Mouse (Mus musculus) CH12.LX (cell line): ENCODE data around the gene Casq2. TPM values are rescaled to one million over a fixed set of nuclear protein-coding genes. Genes with fewer than 3 reads are reported as not detected.

ENCODE experiments used
- DNase-seq: peaks from one replicate; pipeline ENCODE4 v3.0.0-alpha.2; 2013; ENCODE audit errors: extremely low read depth
- H3K27ac ChIP-seq: 2 replicates; pipeline ENCODE4 v1.5.1; 2012; ENCODE audit warnings: low read depth, mild to moderate bottlenecking, control low read depth, moderate library complexity; ENCODE audit not compliant: insufficient read depth
- H3K27me3 ChIP-seq: replicated peaks from 2 replicates; pipeline ENCODE3; 2012; ENCODE audit warnings: inconsistent platforms
- H3K36me3 ChIP-seq, 2 experiments: replicated peaks in 1 of 2; 2 replicates each; pipeline versions ENCODE3 to v1.6.1; 2012; ENCODE audit warnings: inconsistent platforms in 1 of 2, low read length in 1 of 2, mild to moderate bottlenecking in 1 of 2, mixed read lengths in 1 of 2, moderate library complexity in 1 of 2; ENCODE audit not compliant: control insufficient read depth in 1 of 2, insufficient read depth in 1 of 2
- H3K4me1 ChIP-seq, 2 experiments: 2 replicates each; pipeline ENCODE4 v1.6.1; 2012; ENCODE audit warnings: inconsistent platforms in 1 of 2, moderate library complexity in 1 of 2; ENCODE audit not compliant: insufficient read depth in 2 of 2, control insufficient read depth in 1 of 2
- H3K4me2 ChIP-seq: 2 replicates; pipeline ENCODE4 v1.6.1; 2012; ENCODE audit warnings: low read depth, mild to moderate bottlenecking, control low read depth; ENCODE audit not compliant: poor library complexity, insufficient read depth, severe bottlenecking
- H3K4me3 ChIP-seq, 3 experiments: fragments of 150-350 bp in 1 of 3; sonication (generic) in 1 of 3; replicated peaks in 1 of 3; 2 replicates each; pipeline versions ENCODE3 to v1.5.1; 2011 to 2012; ENCODE audit warnings: low read depth in 2 of 3, low read length in 2 of 3, mild to moderate bottlenecking in 2 of 3, moderate library complexity in 2 of 3, control low read depth in 1 of 3, improper control_type of control experiment in 1 of 3, inconsistent platforms in 1 of 3, mixed read lengths in 1 of 3; ENCODE audit not compliant: poor library complexity in 1 of 3
- H3K79me2 ChIP-seq: replicated peaks from 2 replicates; pipeline ENCODE4 v1.6.1; 2012; ENCODE audit warnings: mild to moderate bottlenecking, moderate library complexity; ENCODE audit not compliant: control insufficient read depth, poor library complexity, insufficient read depth, severe bottlenecking; ENCODE audit errors: extremely low read depth
- H3K9ac ChIP-seq: 2 replicates; pipeline ENCODE4 v1.6.1; 2012; ENCODE audit warnings: low read depth, mild to moderate bottlenecking, control low read depth, moderate library complexity; ENCODE audit not compliant: insufficient read depth
- H3K9me3 ChIP-seq: replicated peaks from 2 replicates; pipeline ENCODE3; 2012; ENCODE audit warnings: low read length, inconsistent platforms, mixed read lengths
- BHLHE40 ChIP-seq: IDR thresholded peaks from 2 replicates; pipeline ENCODE4 v1.6.1; 2011; ENCODE audit warnings: mild to moderate bottlenecking, low read depth, low read length, improper control_type of control experiment
- CHD1 ChIP-seq: IDR thresholded peaks from 2 replicates; pipeline ENCODE4 v1.6.1; 2012; ENCODE audit warnings: low read depth, low read length, improper control_type of control experiment, inconsistent platforms
- CTCF ChIP-seq, 2 experiments: IDR thresholded peaks in 1 of 2; conservative IDR thresholded peaks in 1 of 2; 2 replicates each; pipeline ENCODE4 v1.5.1; 2011 to 2012; ENCODE audit warnings: low read depth in 2 of 2, low read length in 2 of 2, improper control_type of control experiment in 1 of 2, inconsistent platforms in 1 of 2, mild to moderate bottlenecking in 1 of 2, moderate library complexity in 1 of 2
- GABPA ChIP-seq: IDR thresholded peaks from 2 replicates; pipeline ENCODE4 v1.6.1; 2012; ENCODE audit warnings: low read depth, low read length, improper control_type of control experiment, inconsistent platforms; ENCODE audit not compliant: insufficient replicate concordance
- HCFC1 ChIP-seq: IDR thresholded peaks from 2 replicates; pipeline ENCODE4 v1.6.1; 2012; ENCODE audit warnings: low read depth, mild to moderate bottlenecking, inconsistent platforms, low read length, improper control_type of control experiment
- JUN ChIP-seq: IDR thresholded peaks from 2 replicates; pipeline ENCODE4 v1.6.1; 2011; ENCODE audit warnings: low read depth, mild to moderate bottlenecking, low read length, improper control_type of control experiment, moderate library complexity; ENCODE audit not compliant: insufficient read depth
- JUND ChIP-seq: conservative IDR thresholded peaks from 2 replicates; pipeline ENCODE4 v1.6.1; 2011; ENCODE audit warnings: low read depth, low read length, improper control_type of control experiment
- KAT2A ChIP-seq: IDR thresholded peaks from 2 replicates; pipeline ENCODE4 v1.6.1; 2012; ENCODE audit warnings: low read length, improper control_type of control experiment, inconsistent platforms; ENCODE audit not compliant: insufficient replicate concordance
- MAX ChIP-seq: IDR thresholded peaks from 2 replicates; pipeline ENCODE4 v1.6.1; 2011; ENCODE audit warnings: low read length, improper control_type of control experiment
- MXI1 ChIP-seq: IDR thresholded peaks from 2 replicates; pipeline ENCODE4 v1.6.1; 2011; ENCODE audit warnings: mild to moderate bottlenecking, low read depth, low read length, improper control_type of control experiment
- RCOR1 ChIP-seq: conservative IDR thresholded peaks from 2 replicates; pipeline ENCODE4 v1.6.1; 2012; ENCODE audit warnings: low read depth, mild to moderate bottlenecking, inconsistent platforms, low read length, improper control_type of control experiment
- SIN3A ChIP-seq: IDR thresholded peaks from 2 replicates; pipeline ENCODE4 v1.6.1; 2012; ENCODE audit warnings: low read length, improper control_type of control experiment, inconsistent platforms
- UBTF ChIP-seq: IDR thresholded peaks from 2 replicates; pipeline ENCODE4 v1.6.1; 2012; ENCODE audit warnings: low read depth, mild to moderate bottlenecking, inconsistent platforms, low read length, improper control_type of control experiment, moderate library complexity
- USF1 ChIP-seq: IDR thresholded peaks from 2 replicates; pipeline ENCODE4 v1.6.1; 2014; ENCODE audit warnings: low read depth, mild to moderate bottlenecking, inconsistent platforms, low read length, improper control_type of control experiment
- dilution Hi-C: fragments of 300-500 bp; cut with MboI; formaldehyde crosslinking; loops from 2 replicates; pipeline ENCODE4 v1.14.3; 2020; ENCODE audit warnings: low sequenced_read_pairs; ENCODE audit not compliant: extremely low pct_unique_long_range_greater_than_20kb, extremely low pct_ligation_motif_present
- in situ Hi-C: fragments of 300-500 bp; cut with MboI; formaldehyde crosslinking; loops from 3 replicates; pipeline ENCODE4 v1.14.3; 2019; ENCODE audit warnings: low sequenced_read_pairs, low pct_ligation_motif_present, low pct_unique_long_range_greater_than_20kb, mixed read lengths
- polyA plus RNA-seq: library from polyadenylated mRNA; unstranded; fragments of >175 nt; gene quantifications from 2 replicates; pipeline ENCODE4 v1.2.1, GENCODE M21; 2012; ENCODE audit warnings: low read depth; ENCODE audit not compliant: insufficient read length
- total RNA-seq, 2 experiments: library from RNA; depleted of rRNA; stranded (reverse); fragments of 300-350 nt in 1 of 2; fragments of >200 nt in 1 of 2; gene quantifications; 2 replicates each; pipeline ENCODE4 v1.2.3; 2012 to 2014

Gene Casq2
- total and polyA plus RNA-seq, 3 experiments: not detected

DNA sequence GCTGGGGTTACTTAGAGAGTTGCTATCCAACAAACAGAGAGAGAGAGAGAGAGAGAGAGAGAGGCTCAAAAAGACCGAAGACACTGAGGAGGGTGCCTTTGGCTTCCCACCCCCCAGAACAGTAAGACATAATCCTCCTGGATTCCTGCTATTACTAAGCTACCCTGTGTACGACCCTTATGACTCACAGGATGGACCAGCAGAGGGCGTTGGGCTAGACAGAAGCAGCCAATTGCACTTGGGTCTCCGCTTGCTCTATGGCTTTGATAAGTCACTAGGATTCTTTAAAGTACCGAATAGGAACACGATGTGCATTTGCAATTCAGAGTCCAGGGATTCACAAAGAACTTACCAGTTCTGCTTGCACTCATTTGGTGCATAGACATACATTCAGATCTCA is 44.3 kb downstream of the Casq2 start:
- Histone ChIP-seq H3K4me3 (no peak overlapping the region), H3K9ac (no peak overlapping the region), H3K27me3 (no peaks in the 10 kb centered on the region), H3K36me3 (no peaks in the 10 kb centered on the region), H3K27ac (no peak overlapping the region)
- dilution Hi-C loops: no loop called here
- no peak for DNase-seq
- TF ChIP-seq MXI1: no peak
- no peak for TF ChIP-seq GABPA
- TF ChIP-seq CTCF (conservative IDR thresholded peaks at IDR 0.05 in 1 of 2, IDR thresholded peaks at IDR 0.05 in 1 of 2; ENCODE audit: low read depth in 2 of 2, low read length in 2 of 2): peak in 1 of 2 experiments; percentile 16; a peak in 1 of 4 replicates
- TF ChIP-seq, all 38 proteins: peak for 1
- no peaks in the 10 kb centered on the region for H3K9me3 ChIP-seq
- no peaks in the 10 kb centered on the region for H3K79me2 ChIP-seq
- no peak overlapping the region for H3K4me2 ChIP-seq
- no peaks in the 10 kb centered on the region for H3K4me1 ChIP-seq
- in situ Hi-C loops: no loop called here

DNA sequence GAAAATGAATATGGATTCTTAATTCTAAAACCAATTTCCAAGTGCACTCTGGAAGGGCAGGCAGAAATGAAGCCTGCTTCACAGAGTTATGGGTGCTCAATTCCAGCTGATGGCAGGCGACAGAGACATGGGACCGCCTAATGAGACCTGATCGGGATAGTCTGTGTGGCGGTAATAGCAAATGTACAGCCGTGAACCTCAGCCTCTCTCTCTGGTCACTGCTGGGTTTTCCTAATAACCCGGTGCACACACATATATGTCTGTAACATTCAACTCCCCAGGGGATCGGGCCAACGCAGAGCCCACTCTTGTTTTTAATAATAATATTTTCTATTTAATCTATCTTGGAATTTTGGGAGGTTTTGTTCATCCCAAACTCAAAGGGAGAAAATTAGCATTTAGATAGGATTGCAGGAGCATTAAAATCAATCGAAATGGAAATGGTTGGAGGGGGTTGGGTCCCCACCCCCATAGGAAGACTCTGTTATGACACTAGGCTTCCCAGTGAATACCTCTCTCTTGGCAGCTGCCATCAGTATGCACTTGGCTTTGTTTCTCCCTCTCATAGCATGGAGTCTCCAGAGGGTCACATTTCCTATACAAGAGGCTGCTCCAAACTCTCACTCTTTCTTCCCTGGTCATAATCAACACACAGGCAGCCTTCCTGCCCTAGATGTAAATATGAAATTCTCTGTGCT is 45.6 kb downstream of the Casq2 start:
- Histone ChIP-seq H3K4me2 (no peak overlapping the region), H3K9ac (no peak overlapping the region), H3K4me3 (no peak overlapping the region), H3K4me1 (no peaks in the 10 kb centered on the region), H3K9me3 (no peaks in the 10 kb centered on the region), H3K27ac (no peak overlapping the region), H3K79me2 (no peaks in the 10 kb centered on the region), H3K27me3 (no peaks in the 10 kb centered on the region), H3K36me3 (no peaks in the 10 kb centered on the region)
- dilution Hi-C loops (no loop called here), in situ Hi-C loops (no loop called here)
- TF ChIP-seq JUND (no peak), KAT2A (no peak), CTCF (conservative IDR thresholded peaks at IDR 0.05 in 1 of 2, IDR thresholded peaks at IDR 0.05 in 1 of 2; ENCODE audit: low read depth in 2 of 2, low read length in 2 of 2) (no peak), GABPA (no peak), SIN3A (no peak), HCFC1 (no peak), CHD1 (no peak), UBTF (no peak), RCOR1 (no peak), MAX (no peak), JUN (no peak), USF1 (no peak), BHLHE40 (no peak)
- no peak for DNase-seq
